Mouse (Mus musculus) MEL (cell line): ENCODE data around the gene Fndc5. TPM values are rescaled to one million over a fixed set of nuclear protein-coding genes. Genes with fewer than 3 reads are reported as not detected.

ENCODE experiments used
- DNase-seq: peaks from one replicate; pipeline ENCODE4 v3.0.0; 2011; ENCODE audit warnings: low read depth, low spot score
- H3K27ac ChIP-seq: 2 replicates; pipeline ENCODE4 v1.5.1; 2012; ENCODE audit warnings: low read depth, mild to moderate bottlenecking, control low read depth, low read length, moderate library complexity; ENCODE audit not compliant: control insufficient read depth
- H3K27me3 ChIP-seq, 2 experiments: fragments of 150-350 bp in 1 of 2; sonication (generic) in 1 of 2; 2 replicates each; pipeline ENCODE4 v1.6.1; 2012; ENCODE audit warnings: low read length in 2 of 2, mild to moderate bottlenecking in 2 of 2, improper control_type of control experiment in 1 of 2, moderate library complexity in 1 of 2; ENCODE audit not compliant: insufficient read depth in 2 of 2, control insufficient read depth in 1 of 2
- H3K36me3 ChIP-seq, 2 experiments: 2 replicates each; pipeline ENCODE4 v1.6.1; 2012 to 2014; ENCODE audit warnings: low read length in 2 of 2, improper control_type of control experiment in 1 of 2, inconsistent platforms in 1 of 2, mild to moderate bottlenecking in 1 of 2; ENCODE audit not compliant: insufficient read depth in 2 of 2, control insufficient read depth in 1 of 2
- H3K4me1 ChIP-seq, 2 experiments: fragments of 150-350 bp in 1 of 2; sonication (generic) in 1 of 2; 2 replicates each; pipeline ENCODE4 v1.6.1; 2012; ENCODE audit warnings: low read length in 2 of 2, improper control_type of control experiment in 1 of 2, mild to moderate bottlenecking in 1 of 2; ENCODE audit not compliant: insufficient read depth in 2 of 2, control insufficient read depth in 1 of 2
- H3K4me3 ChIP-seq, 2 experiments: fragments of 150-350 bp in 1 of 2; sonication (generic) in 1 of 2; 2 replicates each; pipeline ENCODE4 v1.5.1; 2012; ENCODE audit warnings: low read depth in 2 of 2, low read length in 2 of 2, mild to moderate bottlenecking in 2 of 2, moderate library complexity in 2 of 2, control low read depth in 1 of 2, improper control_type of control experiment in 1 of 2; ENCODE audit not compliant: control insufficient read depth in 1 of 2, insufficient read depth in 1 of 2
- H3K79me2 ChIP-seq: 2 replicates; pipeline ENCODE4 v1.6.1; 2012; ENCODE audit warnings: mild to moderate bottlenecking, low read length, moderate library complexity; ENCODE audit not compliant: control insufficient read depth, poor library complexity, insufficient read depth
- H3K9ac ChIP-seq: 2 replicates; pipeline ENCODE4 v1.6.1; 2012; ENCODE audit warnings: low read depth, mild to moderate bottlenecking, control low read depth, low read length, moderate library complexity; ENCODE audit not compliant: control insufficient read depth, poor library complexity, severe bottlenecking
- H3K9me3 ChIP-seq: fragments of 150-350 bp; sonication (generic); replicated peaks from 2 replicates; pipeline ENCODE4 v1.6.1; 2012; ENCODE audit warnings: mild to moderate bottlenecking, low read length, improper control_type of control experiment, moderate library complexity; ENCODE audit not compliant: insufficient read depth
- BHLHE40 ChIP-seq: IDR thresholded peaks from 2 replicates; pipeline ENCODE4 v1.6.1; 2012; ENCODE audit warnings: low read depth, mild to moderate bottlenecking, inconsistent platforms, low read length, improper control_type of control experiment, borderline replicate concordance
- CHD1 ChIP-seq: IDR thresholded peaks from 2 replicates; pipeline ENCODE4 v1.6.1; 2012; ENCODE audit warnings: low read depth, mild to moderate bottlenecking, inconsistent platforms, low read length, improper control_type of control experiment
- CHD2 ChIP-seq: IDR thresholded peaks from 2 replicates; pipeline ENCODE4 v1.6.1; 2011; ENCODE audit warnings: low read length, improper control_type of control experiment
- CTCF ChIP-seq, 3 experiments: IDR thresholded peaks in 2 of 3; conservative IDR thresholded peaks in 1 of 3; 2 replicates each; pipeline ENCODE4 v1.5.1; 2011 to 2012; ENCODE audit warnings: low read length in 3 of 3, low read depth in 2 of 3, mild to moderate bottlenecking in 2 of 3, improper control_type of control experiment in 1 of 3, inconsistent platforms in 1 of 3, mixed read lengths in 1 of 3, moderate library complexity in 1 of 3; ENCODE audit not compliant: control insufficient read depth in 1 of 3, insufficient read depth in 1 of 3, poor library complexity in 1 of 3, severe bottlenecking in 1 of 3
- E2F4 ChIP-seq: IDR thresholded peaks from 2 replicates; pipeline ENCODE4 v1.6.1; 2011; ENCODE audit warnings: low read depth, low read length, improper control_type of control experiment, borderline replicate concordance
- ELF1 ChIP-seq: IDR thresholded peaks from 2 replicates; pipeline ENCODE4 v1.6.1; 2014; ENCODE audit warnings: low read depth, mild to moderate bottlenecking, inconsistent platforms, low read length, improper control_type of control experiment, moderate library complexity
- EP300 ChIP-seq, 2 experiments: IDR thresholded peaks; 2 replicates each; pipeline ENCODE4 v1.6.1; 2011; ENCODE audit warnings: improper control_type of control experiment in 2 of 2, low read length in 2 of 2, low read depth in 1 of 2, mild to moderate bottlenecking in 1 of 2
- ETS1 ChIP-seq: IDR thresholded peaks from 2 replicates; pipeline ENCODE4 v1.6.1; 2012; ENCODE audit warnings: low read depth, mild to moderate bottlenecking, inconsistent platforms, low read length, improper control_type of control experiment, moderate library complexity
- GABPA ChIP-seq: IDR thresholded peaks from 2 replicates; pipeline ENCODE4 v1.6.1; 2012; ENCODE audit warnings: low read depth, mild to moderate bottlenecking, inconsistent platforms, low read length, improper control_type of control experiment, moderate library complexity
- GATA1 ChIP-seq: IDR thresholded peaks from 2 replicates; pipeline ENCODE4 v1.6.1; 2011; ENCODE audit warnings: low read depth, low read length, improper control_type of control experiment
- HCFC1 ChIP-seq: IDR thresholded peaks from 2 replicates; pipeline ENCODE4 v1.6.1; 2012; ENCODE audit warnings: low read depth, mild to moderate bottlenecking, inconsistent platforms, low read length, improper control_type of control experiment, moderate library complexity
- JUND ChIP-seq: IDR thresholded peaks from 2 replicates; pipeline ENCODE4 v1.6.1; 2011; ENCODE audit warnings: low read depth, mild to moderate bottlenecking, improper control_type of control experiment, low read length
- KAT2A ChIP-seq: conservative IDR thresholded peaks from 2 replicates; pipeline ENCODE4 v1.6.1; 2012; ENCODE audit warnings: low read depth, low read length, improper control_type of control experiment, inconsistent platforms
- MAFK ChIP-seq: IDR thresholded peaks from 2 replicates; pipeline ENCODE4 v1.6.1; 2011; ENCODE audit warnings: low read depth, mild to moderate bottlenecking, low read length, improper control_type of control experiment, borderline replicate concordance
- MAX ChIP-seq: IDR thresholded peaks from 2 replicates; pipeline ENCODE4 v1.6.1; 2011; ENCODE audit warnings: low read length, improper control_type of control experiment
- MAZ ChIP-seq: IDR thresholded peaks from 2 replicates; pipeline ENCODE4 v1.6.1; 2012; ENCODE audit warnings: low read depth, mild to moderate bottlenecking, inconsistent platforms, low read length, improper control_type of control experiment
- MEF2A ChIP-seq: IDR thresholded peaks from 2 replicates; pipeline ENCODE4 v1.6.1; 2014; ENCODE audit warnings: low read depth, mild to moderate bottlenecking, inconsistent platforms, low read length, improper control_type of control experiment; ENCODE audit not compliant: poor library complexity, insufficient replicate concordance, severe bottlenecking; ENCODE audit errors: extremely low read depth
- MYC ChIP-seq: IDR thresholded peaks from 2 replicates; pipeline ENCODE4 v1.6.1; 2011; ENCODE audit warnings: low read depth, mild to moderate bottlenecking, low read length, improper control_type of control experiment, moderate library complexity
- NELFE ChIP-seq: IDR thresholded peaks from 2 replicates; pipeline ENCODE4 v1.6.1; 2011; ENCODE audit warnings: low read depth, low read length, improper control_type of control experiment
- NRF1 ChIP-seq: IDR thresholded peaks from 2 replicates; pipeline ENCODE4 v1.6.1; 2014; ENCODE audit warnings: low read depth, mild to moderate bottlenecking, inconsistent platforms, low read length, improper control_type of control experiment, moderate library complexity; ENCODE audit not compliant: poor library complexity, insufficient read depth, severe bottlenecking
- POLR2AphosphoS2 ChIP-seq: IDR thresholded peaks from 2 replicates; pipeline ENCODE4 v1.6.1; 2011; ENCODE audit warnings: low read length, improper control_type of control experiment
- POLR2AphosphoS5 ChIP-seq: IDR thresholded peaks from 2 replicates; pipeline ENCODE4 v1.6.1; 2012; ENCODE audit warnings: low read depth, borderline replicate concordance, mild to moderate bottlenecking, inconsistent platforms, low read length, moderate library complexity, mixed read lengths
- RAD21 ChIP-seq: IDR thresholded peaks from 2 replicates; pipeline ENCODE4 v1.6.1; 2011; ENCODE audit warnings: mild to moderate bottlenecking, low read depth, low read length, improper control_type of control experiment
- RCOR1 ChIP-seq: IDR thresholded peaks from 2 replicates; pipeline ENCODE4 v1.6.1; 2012; ENCODE audit warnings: low read depth, mild to moderate bottlenecking, inconsistent platforms, low read length, improper control_type of control experiment
- SIN3A ChIP-seq: IDR thresholded peaks from 2 replicates; pipeline ENCODE4 v1.6.1; 2012; ENCODE audit warnings: low read length, improper control_type of control experiment, inconsistent platforms
- SMC3 ChIP-seq: IDR thresholded peaks from 2 replicates; pipeline ENCODE4 v1.6.1; 2011; ENCODE audit warnings: low read depth, low read length, improper control_type of control experiment
- TAL1 ChIP-seq: IDR thresholded peaks from 2 replicates; pipeline ENCODE4 v1.6.1; 2012; ENCODE audit warnings: mild to moderate bottlenecking, inconsistent platforms, low read length, moderate library complexity, mixed read lengths
- TBP ChIP-seq: IDR thresholded peaks from 2 replicates; pipeline ENCODE4 v1.8.0; 2011; ENCODE audit warnings: low read depth, low read length, improper control_type of control experiment
- TCF12 ChIP-seq: IDR thresholded peaks from 2 replicates; pipeline ENCODE4 v1.6.1; 2014; ENCODE audit warnings: low read depth, mild to moderate bottlenecking, inconsistent platforms, low read length, improper control_type of control experiment, moderate library complexity
- USF1 ChIP-seq: IDR thresholded peaks from 2 replicates; pipeline ENCODE4 v1.6.1; 2014; ENCODE audit warnings: low read depth, mild to moderate bottlenecking, inconsistent platforms, low read length, improper control_type of control experiment, moderate library complexity
- USF2 ChIP-seq, 2 experiments: IDR thresholded peaks; 2 replicates each; pipeline ENCODE4 v1.6.1; 2011 to 2012; ENCODE audit warnings: improper control_type of control experiment in 2 of 2, low read length in 2 of 2, borderline replicate concordance in 1 of 2, inconsistent platforms in 1 of 2, low read depth in 1 of 2, mild to moderate bottlenecking in 1 of 2; ENCODE audit not compliant: insufficient read depth in 1 of 2
- ZC3H11A ChIP-seq: IDR thresholded peaks from 2 replicates; pipeline ENCODE4 v1.6.1; 2012; ENCODE audit warnings: low read depth, mild to moderate bottlenecking, inconsistent platforms, low read length, improper control_type of control experiment
- ZKSCAN1 ChIP-seq: IDR thresholded peaks from 2 replicates; pipeline ENCODE4 v1.6.1; 2012; ENCODE audit warnings: low read depth, mild to moderate bottlenecking, inconsistent platforms, low read length, improper control_type of control experiment, moderate library complexity
- ZNF384 ChIP-seq: IDR thresholded peaks from 2 replicates; pipeline ENCODE4 v1.6.1; 2012; ENCODE audit warnings: low read depth, mild to moderate bottlenecking, inconsistent platforms, low read length, improper control_type of control experiment
- polyA plus RNA-seq, 2 experiments: library from polyadenylated mRNA; stranded (reverse) in 1 of 2; unstranded in 1 of 2; fragments of >175 nt in 1 of 2; fragments of >200 nt in 1 of 2; gene quantifications; 2 replicates each; pipeline versions ENCODE4 v1.2.1 to v1.2.4; 2012; ENCODE audit warnings: low replicate concordance in 2 of 2, low read depth in 1 of 2; ENCODE audit not compliant: insufficient read length in 2 of 2, insufficient read depth in 1 of 2, missing spikeins in 1 of 2
- total RNA-seq: library from RNA; depleted of rRNA; stranded (reverse); fragments of 300-350 nt; gene quantifications from 2 replicates; pipeline ENCODE4 v1.2.3, GENCODE M21; 2012

Fndc5 gene
- total and polyA plus RNA-seq, 3 experiments: 15.8 to 123 (median 35.9) TPM

DNA sequence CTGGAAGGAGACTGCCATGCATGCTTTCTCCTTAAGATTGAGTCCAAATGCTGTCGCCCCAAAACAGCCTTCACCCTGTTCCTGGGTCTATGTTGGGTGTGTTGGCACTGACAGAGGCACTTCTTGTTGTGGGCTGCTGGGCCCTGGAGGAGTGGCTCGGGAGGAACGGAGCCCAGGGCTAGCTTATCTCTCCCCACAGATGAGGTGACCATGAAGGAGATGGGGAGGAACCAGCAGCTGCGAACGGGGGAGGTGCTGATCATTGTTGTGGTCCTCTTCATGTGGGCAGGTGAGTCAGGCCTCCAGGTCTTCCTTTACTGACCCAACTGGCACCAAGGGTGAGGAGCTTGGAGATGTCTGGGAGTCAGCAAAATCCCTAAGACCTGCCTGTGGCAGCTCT is 2.8 kb downstream of the Fndc5 start (continued):
- no peak for TF ChIP-seq MEF2A
- no peak for TF ChIP-seq CHD1
- TF ChIP-seq USF1: no peak
- TF ChIP-seq ZNF384: no peak
- peak; percentile 83 for TF ChIP-seq ETS1
- no peak for TF ChIP-seq ZC3H11A
- no peak for TF ChIP-seq RCOR1
- peak; percentile 83 for TF ChIP-seq TCF12
- TF ChIP-seq CHD2: no peak
- no peak for TF ChIP-seq ELF1
- TF ChIP-seq NRF1: no peak
- TF ChIP-seq BHLHE40: no peak
- TF ChIP-seq, all 39 proteins: peak for 7

DNA sequence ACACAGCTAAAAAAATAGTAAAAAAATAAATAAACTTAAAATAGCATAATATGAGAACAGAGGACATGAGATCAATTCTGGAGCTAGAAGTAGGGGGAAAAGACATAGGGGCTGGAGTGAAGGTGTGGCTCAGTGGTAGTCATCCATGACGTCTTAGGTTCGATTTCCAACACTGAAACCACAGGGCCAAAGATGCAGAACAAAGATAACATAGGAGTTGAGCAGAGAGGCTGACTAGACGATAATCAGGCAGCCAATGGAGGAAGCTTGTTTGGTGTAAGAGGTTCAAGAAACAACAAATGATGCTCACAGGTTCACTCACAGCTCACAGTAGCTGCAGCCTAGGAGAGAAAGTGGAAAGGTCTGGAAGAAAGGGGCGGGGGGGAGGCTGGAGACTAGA is 4.0 kb downstream of the Fndc5 start:
- Histone ChIP-seq H3K27me3 (no peaks in the 10 kb centered on the region), H3K36me3 (peaks cover 0 to 48% of the 10 kb centered on the region in 2 experiments; a peak in 2 of 4 replicates), H3K9me3 (no peaks in the 10 kb centered on the region), H3K9ac (peak overlapping the region; percentile 28; the same call in 1 of the 2 replicates), H3K79me2 (peaks cover 2% of the 10 kb centered on the region; the same call in 1 of the 2 replicates), H3K4me3 (peak overlapping the region in 1 of 2 experiments; percentile 13; a peak in 3 of 4 replicates), H3K4me1 (peaks cover 35 to 59% of the 10 kb centered on the region in 2 experiments), H3K27ac (peak overlapping the region; percentile 82)
- peak; percentile 78 for DNase-seq
- TF ChIP-seq JUND (no peak), HCFC1 (0 out of 2 replicates have a peak, but pooled peaks have one; percentile 16), MAFK (peak; percentile 60), POLR2AphosphoS5 (no peak), ETS1 (peak; percentile 81), MYC (0 out of 2 replicates have a peak, but pooled peaks have one; percentile 17), TBP (no peak), GABPA (no peak), KAT2A (no peak), SMC3 (no peak), ZNF384 (no peak), E2F4 (no peak), SIN3A (0 out of 2 replicates have a peak, but pooled peaks have one; percentile 24), CHD1 (no peak), ZKSCAN1 (no peak), MAX (no peak), NELFE (no peak), POLR2AphosphoS2 (no peak), RAD21 (no peak), GATA1 (peak; percentile 86), MEF2A (no peak), USF2 (IDR thresholded peaks at IDR 0.05; ENCODE audit: borderline replicate concordance in 1 of 2, insufficient read depth in 1 of 2, low read depth in 1 of 2, low read length in 2 of 2) (no peak), NRF1 (no peak), EP300 (IDR thresholded peaks at IDR 0.05; ENCODE audit: low read depth in 1 of 2, low read length in 2 of 2) (peak; percentile 54 to 57; a peak in 3 of 4 replicates), CTCF (IDR thresholded peaks at IDR 0.05 in 2 of 3, conservative IDR thresholded peaks at IDR 0.05 in 1 of 3; ENCODE audit: control insufficient read depth in 1 of 3, insufficient read depth in 1 of 3, low read depth in 2 of 3, low read length in 3 of 3, poor library complexity in 1 of 3, severe bottlenecking in 1 of 3) (no peak), TAL1 (peak; percentile 80), MAZ (0 out of 2 replicates have a peak, but pooled peaks have one; percentile 55)
